Mouse (Mus musculus): ENCODE measurements at regions not wholly inside any gene's neighbourhood (a gene's known extent, or its start where the extent isn't known, plus 50 kb on each side); places are given as distances from the start of the nearest gene placed in this dataset.

GRCm38 (mm10) chr11:56442381-56442780 lies 401.6 kb upstream of the Nmur2 start:
- Histone ChIP-seq H3K9ac (ENCODE audit: low read depth, poor library complexity, severe bottlenecking) (no peak overlapping the region), H3K4me3 (ENCODE audit: low read depth, low read length) (no peak overlapping the region), H3K27ac (ENCODE audit: insufficient read depth, low read length) (no peak overlapping the region), H3K4me1 (ENCODE audit: control insufficient read depth, insufficient read depth, low read length) (no peaks in the 10 kb centered on the region), H3K9me3 (replicated peaks; ENCODE audit: control insufficient read depth, insufficient read depth, low read length, poor library complexity, severe bottlenecking) (no peaks in the 10 kb centered on the region), H3K27me3 (ENCODE audit: control insufficient read depth, insufficient read depth, low read length, poor library complexity, severe bottlenecking) (no peaks in the 10 kb centered on the region), H3K36me3 (ENCODE audit: control insufficient read depth, insufficient read depth, low read length, poor library complexity, severe bottlenecking) (no peaks in the 10 kb centered on the region)
- TF ChIP-seq EP300 (IDR thresholded peaks at IDR 0.05; ENCODE audit: insufficient read depth, low read depth, low read length) (no peak), CTCF (IDR thresholded peaks at IDR 0.05; ENCODE audit: low read depth, low read length) (no peak), POLR2A (IDR thresholded peaks at IDR 0.05; ENCODE audit: insufficient read depth, low read length) (no peak)

- no peak for TF ChIP-seq POLR2A (IDR thresholded peaks at IDR 0.05; ENCODE audit: insufficient read depth, low read length)
- TF ChIP-seq CTCF (IDR thresholded peaks at IDR 0.05; ENCODE audit: low read depth, low read length) = no peak
- TF ChIP-seq EP300 (IDR thresholded peaks at IDR 0.05; ENCODE audit: insufficient read depth, low read depth, low read length) = no peak
- Histone ChIP-seq H3K9ac (ENCODE audit: low read depth, poor library complexity, severe bottlenecking) (no peak overlapping the region), H3K4me1 (ENCODE audit: control insufficient read depth, insufficient read depth, low read length) (no peaks in the 10 kb centered on the region), H3K9me3 (replicated peaks; ENCODE audit: control insufficient read depth, insufficient read depth, low read length, poor library complexity, severe bottlenecking) (no peaks in the 10 kb centered on the region), H3K27me3 (ENCODE audit: control insufficient read depth, insufficient read depth, low read length, poor library complexity, severe bottlenecking) (no peaks in the 10 kb centered on the region), H3K27ac (ENCODE audit: insufficient read depth, low read length) (no peak overlapping the region), H3K4me3 (ENCODE audit: low read depth, low read length) (no peak overlapping the region), H3K36me3 (ENCODE audit: control insufficient read depth, insufficient read depth, low read length, poor library complexity, severe bottlenecking) (no peaks in the 10 kb centered on the region)
Observed at GRCm38 (mm10) chr11:56441071-56441470, 400.3 kb upstream of the Nmur2 start.

GRCm38 (mm10) chr11:56431089-56431488 lies 390.3 kb upstream of the Nmur2 start:
- Histone ChIP-seq H3K27me3 (ENCODE audit: control insufficient read depth, insufficient read depth, low read length, poor library complexity, severe bottlenecking) (no peaks in the 10 kb centered on the region), H3K9ac (ENCODE audit: low read depth, poor library complexity, severe bottlenecking) (no peak overlapping the region), H3K9me3 (replicated peaks; ENCODE audit: control insufficient read depth, insufficient read depth, low read length, poor library complexity, severe bottlenecking) (no peaks in the 10 kb centered on the region), H3K4me1 (ENCODE audit: control insufficient read depth, insufficient read depth, low read length) (no peaks in the 10 kb centered on the region), H3K36me3 (ENCODE audit: control insufficient read depth, insufficient read depth, low read length, poor library complexity, severe bottlenecking) (no peaks in the 10 kb centered on the region), H3K27ac (ENCODE audit: insufficient read depth, low read length) (no peak overlapping the region), H3K4me3 (ENCODE audit: low read depth, low read length) (no peak overlapping the region)
- no peak for TF ChIP-seq EP300 (IDR thresholded peaks at IDR 0.05; ENCODE audit: insufficient read depth, low read depth, low read length)
- no peak for TF ChIP-seq POLR2A (IDR thresholded peaks at IDR 0.05; ENCODE audit: insufficient read depth, low read length)
- TF ChIP-seq CTCF (IDR thresholded peaks at IDR 0.05; ENCODE audit: low read depth, low read length) = no peak

DNA sequence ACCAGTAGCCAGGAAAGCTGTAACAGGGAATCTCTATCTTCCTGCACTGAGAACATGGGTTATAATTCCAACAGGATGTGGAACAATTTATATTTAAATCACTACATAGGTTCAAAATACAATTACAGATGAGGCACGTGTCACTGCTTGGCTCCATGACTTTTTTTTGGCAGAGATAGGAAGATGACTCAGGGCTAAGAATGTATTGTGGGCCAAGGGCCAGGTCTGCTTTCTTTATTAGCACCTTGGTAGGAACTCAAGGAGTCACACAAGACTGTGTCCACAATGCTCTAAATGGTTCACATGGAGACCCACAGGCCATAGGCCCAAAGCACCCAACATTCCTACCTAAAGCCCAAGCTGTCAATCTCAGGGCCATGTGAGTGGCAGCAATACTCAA lies 344.0 kb upstream of the Nmur2 start:
- H3K9ac ChIP-seq (ENCODE audit: low read depth, poor library complexity, severe bottlenecking) = no peak overlapping the region

DNA sequence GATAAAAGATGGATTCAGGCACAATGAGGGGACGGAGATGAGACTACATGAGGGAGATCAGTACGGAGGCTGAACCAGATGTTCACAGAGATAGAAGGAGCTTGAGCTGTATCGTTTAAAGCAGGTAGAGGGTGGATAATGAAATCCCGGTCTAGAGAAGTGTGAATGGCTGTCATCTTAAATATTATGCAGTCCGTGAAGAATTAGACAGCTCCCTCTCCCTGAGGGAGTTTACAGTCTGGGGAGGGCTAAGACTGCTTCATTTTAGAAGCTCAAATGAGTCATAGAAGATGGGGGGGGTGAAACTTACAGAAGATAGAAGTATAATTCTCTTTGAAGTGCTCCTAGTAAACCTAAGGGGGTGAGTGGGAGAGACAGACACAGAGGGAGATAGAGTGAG lies 336.7 kb upstream of the Nmur2 start:
- Histone ChIP-seq H3K4me1 (ENCODE audit: control insufficient read depth, insufficient read depth, low read length) (no peaks in the 10 kb centered on the region), H3K9me3 (replicated peaks; ENCODE audit: control insufficient read depth, insufficient read depth, low read length, poor library complexity, severe bottlenecking) (no peaks in the 10 kb centered on the region), H3K4me3 (ENCODE audit: low read depth, low read length) (no peak overlapping the region), H3K27me3 (ENCODE audit: control insufficient read depth, insufficient read depth, low read length, poor library complexity, severe bottlenecking) (no peaks in the 10 kb centered on the region), H3K27ac (ENCODE audit: insufficient read depth, low read length) (no peak overlapping the region), H3K9ac (ENCODE audit: low read depth, poor library complexity, severe bottlenecking) (no peak overlapping the region), H3K36me3 (ENCODE audit: control insufficient read depth, insufficient read depth, low read length, poor library complexity, severe bottlenecking) (no peaks in the 10 kb centered on the region)
- no peak for TF ChIP-seq POLR2A (IDR thresholded peaks at IDR 0.05; ENCODE audit: insufficient read depth, low read length)
- no peak for TF ChIP-seq CTCF (IDR thresholded peaks at IDR 0.05; ENCODE audit: low read depth, low read length)
- no peak for TF ChIP-seq EP300 (IDR thresholded peaks at IDR 0.05; ENCODE audit: insufficient read depth, low read depth, low read length)

More for the DNA sequence above, 344.0 kb upstream of the Nmur2 start:
- H3K27me3 ChIP-seq (ENCODE audit: control insufficient read depth, insufficient read depth, low read length, poor library complexity, severe bottlenecking) = no peaks in the 10 kb centered on the region; the same call in 1 of the 2 replicates
- H3K36me3 ChIP-seq (ENCODE audit: control insufficient read depth, insufficient read depth, low read length, poor library complexity, severe bottlenecking) = no peaks in the 10 kb centered on the region
- TF ChIP-seq CTCF (IDR thresholded peaks at IDR 0.05; ENCODE audit: low read depth, low read length) = no peak
- no peak for TF ChIP-seq EP300 (IDR thresholded peaks at IDR 0.05; ENCODE audit: insufficient read depth, low read depth, low read length)
- H3K27ac ChIP-seq (ENCODE audit: insufficient read depth, low read length) = no peak overlapping the region
- H3K4me3 ChIP-seq (ENCODE audit: low read depth, low read length) = no peak overlapping the region
- no peaks in the 10 kb centered on the region for H3K4me1 ChIP-seq (ENCODE audit: control insufficient read depth, insufficient read depth, low read length)
- H3K9me3 ChIP-seq (replicated peaks; ENCODE audit: control insufficient read depth, insufficient read depth, low read length, poor library complexity, severe bottlenecking) = no peaks in the 10 kb centered on the region

DNA sequence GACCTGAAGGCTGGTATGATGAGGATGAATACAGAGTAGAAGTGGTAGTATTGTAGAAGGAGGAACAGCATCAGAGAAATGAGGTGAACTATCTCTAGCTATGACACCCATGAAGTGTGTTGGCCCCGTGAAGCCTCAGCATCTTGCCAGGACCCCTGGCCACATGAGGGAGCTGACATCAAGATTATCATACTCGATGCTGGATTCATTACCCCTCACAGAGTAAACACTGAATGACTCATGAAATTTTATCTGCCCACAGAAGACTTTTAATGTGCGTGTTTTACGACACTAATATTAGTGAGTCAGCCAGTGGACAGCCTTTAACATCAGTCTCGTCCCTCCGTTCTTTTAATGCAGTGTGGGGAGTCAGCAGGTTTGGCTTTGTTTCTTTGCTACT lies 333.5 kb upstream of the Nmur2 start:
- H3K27ac ChIP-seq (ENCODE audit: insufficient read depth, low read length) = no peak overlapping the region
- TF ChIP-seq CTCF (IDR thresholded peaks at IDR 0.05; ENCODE audit: low read depth, low read length) (no peak), EP300 (IDR thresholded peaks at IDR 0.05; ENCODE audit: insufficient read depth, low read depth, low read length) (no peak), POLR2A (IDR thresholded peaks at IDR 0.05; ENCODE audit: insufficient read depth, low read length) (no peak)
- H3K4me1 ChIP-seq (ENCODE audit: control insufficient read depth, insufficient read depth, low read length) = no peaks in the 10 kb centered on the region
- H3K4me3 ChIP-seq (ENCODE audit: low read depth, low read length) = no peak overlapping the region
- H3K36me3 ChIP-seq (ENCODE audit: control insufficient read depth, insufficient read depth, low read length, poor library complexity, severe bottlenecking) = no peaks in the 10 kb centered on the region
- H3K27me3 ChIP-seq (ENCODE audit: control insufficient read depth, insufficient read depth, low read length, poor library complexity, severe bottlenecking) = no peaks in the 10 kb centered on the region
- H3K9ac ChIP-seq (ENCODE audit: low read depth, poor library complexity, severe bottlenecking) = no peak overlapping the region
- H3K9me3 ChIP-seq (replicated peaks; ENCODE audit: control insufficient read depth, insufficient read depth, low read length, poor library complexity, severe bottlenecking) = no peaks in the 10 kb centered on the region

Data from ES-Bruce4 (cell line).